Mouse (Mus musculus) G1E-ER4 (cell line): ENCODE data around the gene Csgalnact2. TPM values are rescaled to one million over a fixed set of nuclear protein-coding genes. Genes with fewer than 3 reads are reported as not detected.

Source experiments
- GATA1 ChIP-seq: IDR thresholded peaks from one replicate; pipeline ENCODE4 v1.8.0; 2012; ENCODE audit warnings: low read length, inconsistent platforms
- polyA plus RNA-seq: library from polyadenylated mRNA; stranded (reverse); fragments of >175 nt; gene quantifications from 2 replicates; pipeline ENCODE4 v1.2.3, GENCODE M21; 2012

The Csgalnact2 gene
- polyA plus RNA-seq: 4.1 and 5.2 TPM in 2 replicates

DNA sequence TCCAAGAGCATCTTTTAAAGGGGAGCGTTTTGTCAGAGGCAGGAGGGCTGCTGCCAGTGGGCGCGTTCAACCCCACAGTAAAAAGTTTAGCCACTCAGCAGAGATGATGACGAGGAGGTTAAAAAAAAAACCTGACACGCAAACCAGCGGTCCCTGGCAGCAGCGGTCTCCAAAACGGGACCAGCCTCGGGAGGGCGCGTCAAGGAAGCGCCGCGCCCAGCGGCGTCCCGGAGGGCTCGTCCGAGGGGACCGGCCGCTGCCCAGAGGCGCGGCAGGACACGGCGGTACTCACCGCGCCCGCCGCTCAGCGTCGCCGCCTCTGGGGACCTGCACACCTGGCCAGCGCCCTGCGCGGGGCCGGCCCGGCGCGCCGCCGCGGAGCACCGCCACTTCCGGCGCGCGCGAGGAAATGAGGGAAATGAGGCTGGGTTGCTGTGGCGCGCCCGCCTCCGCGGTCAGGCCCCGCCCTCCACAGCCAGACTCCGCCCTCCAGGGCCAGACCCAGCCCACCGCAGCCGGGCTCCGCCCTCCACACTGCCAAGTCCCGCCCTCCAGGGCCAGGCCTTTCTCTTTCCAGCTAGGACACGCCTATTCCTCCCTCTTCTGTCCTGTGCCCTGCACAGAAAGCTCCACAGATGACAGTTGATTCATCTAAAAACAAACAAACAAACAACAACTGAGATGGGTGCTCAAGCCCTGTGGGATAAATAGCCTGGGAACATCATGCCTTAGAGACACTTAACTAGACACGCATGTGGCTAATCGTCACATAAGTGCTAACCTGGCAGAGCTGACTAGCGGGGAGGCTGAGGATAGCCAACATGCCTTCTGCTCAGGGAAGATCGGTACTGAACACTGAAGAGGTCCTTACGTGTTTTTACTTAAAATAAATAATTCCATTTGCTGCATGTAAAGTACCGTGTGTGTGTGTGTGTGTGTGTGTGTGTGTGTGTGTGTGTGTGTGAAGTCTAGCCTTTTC is at the start of gene Csgalnact2:
Csgalnact2 (minus strand) TSS at position 410 of the 979 bp plus-strand sequence.
- TF ChIP-seq GATA1: no peak

DNA sequence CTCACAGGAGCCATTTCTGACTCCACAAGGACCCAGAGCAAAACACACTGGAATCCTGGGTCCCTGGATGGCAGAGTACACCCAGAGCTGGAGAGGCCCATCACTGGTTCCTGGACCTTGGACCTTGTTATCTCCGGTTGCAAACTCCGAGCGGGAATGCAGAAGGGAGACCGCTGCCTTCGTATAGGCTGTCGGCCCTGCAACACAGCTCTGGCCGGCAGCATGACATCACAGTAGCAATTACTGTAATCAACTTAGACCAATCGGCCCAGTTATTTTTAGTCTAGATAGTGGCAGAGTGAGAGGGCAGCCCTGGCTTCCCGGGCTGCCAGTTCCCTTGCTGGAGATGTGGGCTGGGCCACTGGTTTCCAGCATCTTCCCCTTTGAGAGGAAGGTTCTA is 49.7 kb upstream of the Csgalnact2 start:
- no peak for TF ChIP-seq GATA1

DNA sequence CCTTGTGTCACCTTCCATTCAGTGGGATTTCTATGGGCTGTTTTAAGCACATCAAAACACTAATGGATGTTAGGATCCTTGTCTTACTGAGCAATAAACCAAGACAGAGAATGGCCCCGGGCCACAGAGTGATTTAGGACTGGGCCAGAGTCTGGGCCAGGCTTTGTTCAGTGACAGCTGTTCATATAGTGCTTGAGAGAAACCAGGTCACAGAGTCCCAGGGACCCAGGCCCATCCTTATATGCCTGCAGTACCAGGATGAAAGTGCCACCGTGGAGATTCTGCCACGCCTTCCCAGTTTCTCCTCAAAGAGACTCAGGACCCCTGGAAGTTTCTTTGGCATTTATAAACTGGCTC is 48.3 kb upstream of the Csgalnact2 start:
- no peak for TF ChIP-seq GATA1

DNA sequence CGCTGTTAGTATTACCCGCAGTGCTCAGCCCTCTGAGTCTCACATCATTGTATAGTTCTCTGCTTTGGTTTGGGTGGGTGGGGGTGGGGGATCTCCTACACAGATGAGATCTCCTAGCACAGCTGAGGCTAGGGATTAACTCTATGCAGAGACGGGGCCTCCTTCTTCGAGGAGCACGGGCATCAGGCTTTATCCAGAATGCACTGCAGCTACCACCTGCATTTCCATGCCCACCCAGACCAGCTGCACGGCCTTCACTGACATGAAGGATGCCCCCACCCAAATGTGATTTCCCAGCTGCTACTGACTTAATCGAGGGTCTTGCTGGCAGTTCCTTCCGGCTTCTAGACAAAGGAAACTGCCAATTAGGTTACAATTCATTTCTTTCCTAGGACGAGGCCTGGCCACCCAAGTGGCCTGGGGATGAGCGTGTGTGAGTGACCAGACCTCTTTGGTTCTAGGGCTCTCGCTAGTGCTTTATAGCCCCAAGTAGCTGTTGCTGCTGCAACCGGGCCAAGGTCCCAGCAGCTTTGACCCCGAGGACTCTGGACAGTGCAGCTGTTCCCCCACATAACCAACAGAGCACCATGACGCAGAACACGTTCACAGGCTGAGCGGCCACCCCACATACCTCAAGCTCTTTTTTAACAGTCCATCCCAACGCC is 47.8 kb upstream of the Csgalnact2 start:
- TF ChIP-seq GATA1: no peak

DNA sequence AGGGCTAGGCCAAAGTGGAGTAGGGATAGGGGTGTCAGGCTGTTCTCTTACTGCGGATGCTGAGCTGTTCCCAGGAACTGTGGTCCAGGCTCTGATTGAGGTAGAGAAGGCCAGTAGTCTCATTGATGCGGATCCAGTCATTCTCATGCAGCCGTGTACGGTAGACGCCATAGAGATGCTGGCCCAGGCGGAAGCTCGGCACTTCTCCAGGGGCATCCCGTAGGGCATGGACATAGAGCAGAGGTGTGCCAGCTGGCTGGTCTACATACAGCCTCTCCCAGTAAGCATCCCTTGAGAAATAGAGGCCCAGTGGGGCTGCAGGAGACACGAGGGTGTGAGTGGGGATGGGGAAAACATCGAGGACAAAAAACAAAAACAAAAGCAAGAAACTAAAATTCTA is 45.2 kb upstream of the Csgalnact2 start:
- no peak for TF ChIP-seq GATA1

DNA sequence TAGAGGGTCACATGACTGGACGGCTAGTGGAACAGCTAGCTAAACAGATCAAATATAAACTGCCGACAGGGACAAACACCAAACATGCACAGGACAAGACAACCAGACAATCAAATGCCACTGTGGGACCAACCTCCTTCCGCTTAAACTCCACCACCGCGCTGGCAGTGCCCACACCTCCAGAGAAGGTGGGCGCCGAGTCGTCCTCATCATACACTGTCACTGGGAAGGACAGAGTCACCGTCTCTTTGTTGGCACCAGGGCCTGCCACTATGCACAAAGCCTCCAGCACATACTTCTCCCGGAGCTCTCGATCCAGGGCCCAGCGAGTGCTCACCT is 41.1 kb upstream of the Csgalnact2 start:
- no peak for TF ChIP-seq GATA1

DNA sequence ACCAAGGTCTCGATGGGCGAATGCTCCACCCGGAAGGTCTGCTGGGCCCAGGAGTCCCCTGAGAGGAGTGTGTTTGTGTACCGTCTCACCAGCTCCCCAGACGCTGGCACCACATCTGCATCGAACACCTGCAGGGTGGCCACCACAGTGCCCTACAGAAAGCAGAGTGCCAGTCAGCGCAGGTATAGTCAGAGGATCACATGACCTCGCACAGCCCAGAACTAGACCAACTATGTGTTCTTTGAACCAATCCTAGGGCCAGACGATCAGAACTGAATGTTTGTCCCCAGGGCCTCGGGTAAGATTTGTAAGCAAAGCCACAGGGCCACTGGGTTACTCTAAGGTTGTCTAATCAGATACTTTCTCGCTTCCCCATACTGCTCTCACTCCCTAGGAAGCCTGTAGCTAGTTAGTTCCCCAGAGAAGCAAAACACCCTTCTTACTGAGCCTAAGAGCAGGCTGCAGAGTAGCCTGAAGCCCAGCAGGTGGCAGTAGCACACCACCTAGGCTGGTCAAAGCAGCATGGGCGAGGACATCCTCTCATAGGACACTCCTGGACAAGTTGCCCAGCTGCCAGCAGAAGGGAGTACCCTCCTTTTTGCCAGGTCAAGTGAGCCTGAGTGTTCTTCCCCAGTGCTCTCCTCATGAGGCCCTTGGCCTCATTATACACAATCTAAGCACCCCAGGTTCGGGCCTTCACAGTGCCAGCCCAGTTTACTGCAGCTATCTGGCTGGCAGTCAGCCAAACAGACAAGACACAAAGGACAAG is 40.6 kb upstream of the Csgalnact2 start:
- no peak for TF ChIP-seq GATA1

DNA sequence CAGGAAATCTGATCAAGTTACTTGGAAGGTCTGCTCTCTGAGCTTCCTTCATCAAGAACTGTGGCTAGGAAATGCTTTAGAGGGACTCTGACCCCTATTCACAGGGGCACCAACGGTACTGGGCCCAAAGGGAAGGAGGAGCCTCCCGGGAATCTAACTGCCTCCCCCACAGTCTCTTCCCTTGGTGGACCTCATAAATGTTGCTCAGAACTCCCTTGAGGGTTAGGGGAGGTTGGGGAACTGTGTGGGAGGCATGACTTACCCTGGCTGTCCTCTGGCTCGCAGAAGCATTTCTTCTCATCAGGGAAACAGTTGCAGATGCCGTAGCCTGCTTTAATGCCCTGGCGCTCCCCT is 35.0 kb upstream of the Csgalnact2 start:
- no peak for TF ChIP-seq GATA1

DNA sequence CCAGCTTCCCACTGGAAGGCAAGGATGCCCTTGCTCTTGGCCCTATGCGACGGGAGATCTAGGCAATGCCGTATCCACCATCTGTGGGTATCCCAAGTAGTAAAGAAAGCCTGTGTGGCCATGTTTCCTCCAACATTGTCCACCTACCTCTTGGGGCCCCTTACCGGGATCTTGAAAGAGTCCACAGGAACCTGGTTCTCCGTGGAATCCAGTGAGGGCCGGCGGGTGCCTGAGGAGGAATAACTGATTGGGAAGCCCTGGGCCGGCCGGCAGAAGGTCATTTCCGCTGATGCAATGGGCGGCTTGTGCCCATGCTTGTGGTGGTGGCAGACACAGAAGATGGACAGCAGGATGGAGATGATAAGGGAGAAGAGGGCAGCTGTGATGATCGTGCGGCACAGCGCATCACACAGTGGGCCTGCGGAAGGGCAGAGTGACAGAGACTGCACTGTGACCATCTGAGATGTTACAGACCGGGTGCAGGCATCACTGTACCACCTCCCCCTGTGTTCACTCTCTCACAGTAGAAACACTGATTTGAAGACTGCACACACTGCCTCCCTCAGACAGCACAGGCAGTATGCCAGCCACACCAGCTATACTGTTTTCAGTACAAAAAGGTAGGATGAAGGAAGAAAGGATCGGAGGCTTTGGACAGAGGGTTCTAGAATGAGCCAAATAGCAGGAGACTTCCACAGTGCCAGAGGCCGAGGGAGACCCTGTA is 34.5 kb upstream of the Csgalnact2 start:
- TF ChIP-seq GATA1: no peak

DNA sequence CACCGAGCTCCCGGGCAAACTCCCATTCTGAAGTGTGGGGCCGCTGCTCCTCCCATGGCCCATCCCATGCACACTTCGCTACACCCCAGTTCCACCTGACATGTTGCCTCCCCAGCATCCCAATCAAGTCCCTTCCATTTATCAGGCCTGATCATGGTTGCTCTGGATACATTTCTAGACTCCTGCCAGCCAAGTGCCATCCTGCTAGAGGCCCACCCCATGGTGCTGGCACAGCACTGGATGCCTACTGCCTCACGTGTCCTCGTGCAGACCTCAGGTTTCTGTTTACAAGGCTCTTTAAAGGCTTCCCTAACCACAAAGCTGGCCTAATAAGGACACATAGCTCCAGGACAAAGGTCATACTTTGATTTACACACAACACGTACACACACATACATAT is 32.4 kb upstream of the Csgalnact2 start:
- no peak for TF ChIP-seq GATA1

DNA sequence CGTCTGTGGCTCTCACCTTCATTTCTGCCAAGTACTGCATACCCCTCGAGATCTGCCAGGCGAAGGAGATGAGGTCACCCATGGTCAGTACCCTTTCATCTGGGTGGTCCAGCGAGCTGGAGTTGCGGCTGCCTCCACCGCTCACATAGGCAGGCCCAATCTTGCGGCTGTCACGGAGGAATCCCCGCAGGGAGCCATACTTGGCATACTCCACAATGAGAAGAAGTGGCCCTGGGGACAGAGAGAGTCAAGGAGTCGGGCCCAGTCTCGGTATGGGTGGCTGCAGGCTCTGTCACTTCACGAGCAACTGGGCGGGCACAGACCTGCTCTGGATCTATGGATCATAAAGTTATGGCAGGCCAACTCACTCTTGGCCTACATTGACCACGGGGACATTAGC is 29.2 kb upstream of the Csgalnact2 start:
- TF ChIP-seq GATA1: no peak

DNA sequence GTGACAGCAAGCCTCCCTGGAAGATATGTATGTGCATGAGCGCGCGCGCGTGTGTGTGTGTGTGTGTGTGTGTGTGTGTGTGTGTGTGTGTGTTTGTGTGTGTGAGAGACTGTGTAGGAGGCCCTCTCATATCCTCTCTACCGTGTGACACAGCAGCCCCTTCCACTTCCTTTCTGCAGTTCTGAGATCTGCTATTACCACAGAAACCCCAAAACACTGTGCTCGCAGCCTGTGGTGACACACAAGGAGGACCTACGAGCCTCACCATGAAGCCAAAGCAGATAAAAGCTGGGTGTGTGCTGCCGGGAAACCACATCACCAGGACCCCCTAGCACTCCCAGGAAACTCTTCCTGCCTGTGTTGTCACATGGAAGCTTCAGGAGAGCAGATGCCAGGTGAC is 28.1 kb upstream of the Csgalnact2 start:
- TF ChIP-seq GATA1: no peak

DNA sequence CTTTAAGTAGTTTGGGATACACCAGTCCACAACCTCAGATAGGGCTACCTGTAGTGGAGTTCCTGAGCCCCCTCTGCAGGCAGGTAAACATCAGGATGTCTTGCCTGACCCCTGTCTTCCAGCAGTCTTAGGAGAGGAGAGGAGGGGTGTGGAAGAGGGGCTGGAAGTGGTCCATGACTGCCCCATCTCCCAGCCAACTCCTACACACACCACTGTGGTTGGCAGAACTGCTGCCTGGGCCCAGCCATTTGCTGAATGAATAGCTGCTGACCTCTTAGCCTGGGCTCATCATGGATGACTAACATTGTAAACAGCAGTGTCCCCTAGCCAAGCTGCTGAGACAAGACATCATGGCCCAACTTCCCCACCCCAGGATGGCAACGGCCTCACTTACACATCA is 26.6 kb upstream of the Csgalnact2 start:
- TF ChIP-seq GATA1: no peak

DNA sequence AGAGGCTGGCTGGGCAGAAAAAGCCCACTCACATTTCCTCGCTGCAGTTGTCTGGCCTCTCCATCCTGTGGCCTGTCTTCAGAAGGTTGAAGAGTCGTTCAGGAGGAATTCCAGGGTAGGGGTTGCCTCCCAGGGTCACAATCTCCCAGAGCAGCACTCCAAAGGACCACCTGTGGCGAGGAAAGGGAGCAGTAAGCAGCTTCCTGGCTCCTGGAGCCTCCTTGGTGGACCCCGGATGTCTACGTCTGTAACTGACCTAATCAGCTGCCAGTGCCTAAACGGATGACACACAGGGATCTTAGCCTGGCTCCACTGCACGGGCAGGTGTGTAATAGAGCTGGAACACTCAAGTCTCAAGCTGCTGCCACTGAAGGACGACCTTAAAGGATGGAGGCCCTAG is 25.8 kb upstream of the Csgalnact2 start:
- TF ChIP-seq GATA1: no peak

DNA sequence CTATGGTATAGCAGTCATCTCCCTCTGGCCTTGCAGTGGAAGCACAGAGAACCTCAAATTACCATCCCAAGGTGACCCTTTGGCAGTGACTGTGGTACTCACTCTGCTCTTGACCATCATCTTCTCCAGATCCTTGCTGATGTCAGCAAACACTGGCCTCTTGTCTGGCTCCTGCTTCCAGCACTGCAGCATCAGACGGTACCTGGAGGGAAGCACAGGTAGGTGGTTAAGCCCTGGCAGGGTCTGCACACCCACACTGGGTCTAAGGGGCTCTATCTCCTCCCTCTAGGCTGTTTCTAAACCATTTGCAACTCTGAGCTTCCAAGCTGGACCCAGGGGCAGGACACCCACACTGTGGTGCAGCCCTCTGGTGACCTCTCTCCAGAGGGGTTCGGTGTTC is 24.1 kb upstream of the Csgalnact2 start:
- no peak for TF ChIP-seq GATA1
